Mouse (Mus musculus): Measurements from ENCODE around the gene Fxyd3. TPM values are rescaled to one million over a fixed set of nuclear protein-coding genes. Genes with fewer than 3 reads are reported as not detected.

Fxyd3 gene
- total RNA-seq, 2 experiments from 2014 or later = 1.4 to 4.4 TPM

GRCm38 (mm10) chr7:31073546-31073945, 3.0 kb downstream of the Fxyd3 start:
- no peak for DNase-seq (ENCODE audit: low spot score in 2 of 2)

- no peak for DNase-seq (ENCODE audit: low spot score in 2 of 2)
These were observed 4.2 kb downstream of the Fxyd3 start for GRCm38 (mm10) chr7:31072326-31072725.

- DNase-seq (ENCODE audit: low spot score in 2 of 2) = no peak
These were observed 6.2 kb downstream of the Fxyd3 start for GRCm38 (mm10) chr7:31070324-31070723.

- no peak for DNase-seq (ENCODE audit: low spot score in 2 of 2)
These were observed 7.0 kb downstream of the Fxyd3 start for GRCm38 (mm10) chr7:31069491-31069890.

- DNase-seq (ENCODE audit: low spot score in 2 of 2) = no peak
These were observed 8.7 kb downstream of the Fxyd3 start for GRCm38 (mm10) chr7:31067836-31068235.

- DNase-seq (ENCODE audit: low spot score in 2 of 2) = no peak
These were observed 13.4 kb downstream of the Fxyd3 start for GRCm38 (mm10) chr7:31063074-31063560.

- DNase-seq (ENCODE audit: low spot score in 2 of 2) = no peak
These were observed 15.9 kb downstream of the Fxyd3 start for GRCm38 (mm10) chr7:31060621-31061010.

GRCm38 (mm10) chr7:31059919-31060620, 16.4 kb downstream of the Fxyd3 start:
- no peak for DNase-seq (ENCODE audit: low spot score in 2 of 2)

GRCm38 (mm10) chr7:31059108-31059507, 17.4 kb downstream of the Fxyd3 start, which contains the start of gene Lgi4:
TSS of gene Lgi4 (plus strand) at chr7:31059342.
- DNase-seq (ENCODE audit: low spot score in 2 of 2) = peak; percentile 85 to 91

- DNase-seq (ENCODE audit: low spot score in 2 of 2) = no peak
These were observed 18.3 kb downstream of the Fxyd3 start for GRCm38 (mm10) chr7:31058211-31058610.

GRCm38 (mm10) chr7:31057730-31058129, 18.8 kb downstream of the Fxyd3 start:
- no peak for DNase-seq (ENCODE audit: low spot score in 2 of 2)

GRCm38 (mm10) chr7:31057071-31057470, 19.4 kb downstream of the Fxyd3 start, which contains the start of gene Fxyd1:
TSS of gene Fxyd1 (minus strand) at chr7:31057199.
- no peak for DNase-seq (ENCODE audit: low spot score in 2 of 2)

GRCm38 (mm10) chr7:31056448-31056847, 20.1 kb downstream of the Fxyd3 start:
- no peak for DNase-seq (ENCODE audit: low spot score in 2 of 2)

GRCm38 (mm10) chr7:31055883-31056282, 20.6 kb downstream of the Fxyd3 start:
- no peak for DNase-seq (ENCODE audit: low spot score in 2 of 2)

- peak in 1 of 2 experiments; percentile 66 for DNase-seq (ENCODE audit: low spot score in 2 of 2)
These were observed 21.1 kb downstream of the Fxyd3 start for GRCm38 (mm10) chr7:31055354-31055824.

GRCm38 (mm10) chr7:31054661-31055320, 21.7 kb downstream of the Fxyd3 start:
- no peak for DNase-seq (ENCODE audit: low spot score in 2 of 2)

GRCm38 (mm10) chr7:31053882-31054447, 22.5 kb downstream of the Fxyd3 start:
- DNase-seq (ENCODE audit: low spot score in 2 of 2) = no peak

- no peak for DNase-seq (ENCODE audit: low spot score in 2 of 2)
These were observed 23.7 kb downstream of the Fxyd3 start for GRCm38 (mm10) chr7:31052636-31053434.

GRCm38 (mm10) chr7:31052251-31052635, 24.3 kb downstream of the Fxyd3 start:
- no peak for DNase-seq (ENCODE audit: low spot score in 2 of 2)

- no peak for DNase-seq (ENCODE audit: low spot score in 2 of 2)
These were observed 25.0 kb downstream of the Fxyd3 start, which contains the start of gene Fxyd7 for GRCm38 (mm10) chr7:31051321-31052021. TSS of gene Fxyd7 (minus strand) at chr7:31051467.
